Mouse (Mus musculus): ENCODE data around the gene E130114P18Rik.
A peak's percentile ranks its signal among the peaks of the same experiment; 100 is the strongest.

DNA sequence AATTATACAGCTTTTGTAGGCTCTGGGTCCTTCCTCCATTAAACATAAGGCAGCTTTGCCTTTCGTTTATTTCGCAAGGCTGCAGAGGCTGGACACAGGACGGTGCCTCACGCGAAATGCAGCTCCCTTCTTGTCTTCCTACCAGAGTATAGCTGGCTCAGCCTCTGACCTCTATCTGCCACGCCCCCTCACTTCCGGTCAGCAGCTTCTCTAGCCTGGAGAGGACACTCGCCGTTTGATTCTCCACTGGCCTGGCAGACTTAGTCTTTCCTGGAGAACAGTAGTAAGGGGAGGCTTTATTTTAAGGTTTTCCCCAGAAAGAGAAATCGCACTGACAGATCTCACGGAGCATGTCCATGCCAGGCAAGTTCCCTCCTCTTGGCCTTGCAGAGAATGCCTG is 115.0 kb downstream of the E130114P18Rik start:
- TF ChIP-seq POLR2A (IDR thresholded peaks at IDR 0.05; ENCODE audit: control insufficient read depth, low read depth, low read length) (peak; percentile 60; the same call in 1 of the 2 replicates), CTCF (IDR thresholded peaks at IDR 0.05; ENCODE audit: control insufficient read depth, insufficient read depth, insufficient replicate concordance, low read depth, low read length) (no peak)
